Mouse (Mus musculus) erythroblast, embryonic 14.5 days (primary cell): ENCODE results near the gene Pip4k2a.

Source experiments
- GATA1 ChIP-seq: IDR thresholded peaks from 2 replicates; pipeline ENCODE4 v1.6.1; 2012; ENCODE audit warnings: low read length, inconsistent platforms, mixed read lengths
- TAL1 ChIP-seq: IDR thresholded peaks from 3 replicates; pipeline ENCODE4 v1.6.1; 2012; ENCODE audit warnings: low read length, inconsistent platforms, mixed read lengths

- TF ChIP-seq GATA1: no peak
- TF ChIP-seq TAL1: no peak
Measured at GRCm38 (mm10) chr2:18916042-18916407, 81.9 kb downstream of the Pip4k2a start.
